Mouse (Mus musculus): ENCODE measurements around the gene St7. TPM values are rescaled to one million over a fixed set of nuclear protein-coding genes. Genes with fewer than 3 reads are reported as not detected.
A peak's percentile ranks its signal among the peaks of the same experiment; 100 is the strongest.

Gene St7
- polyA plus RNA-seq, 1 experiment = 8.6 TPM

DNA sequence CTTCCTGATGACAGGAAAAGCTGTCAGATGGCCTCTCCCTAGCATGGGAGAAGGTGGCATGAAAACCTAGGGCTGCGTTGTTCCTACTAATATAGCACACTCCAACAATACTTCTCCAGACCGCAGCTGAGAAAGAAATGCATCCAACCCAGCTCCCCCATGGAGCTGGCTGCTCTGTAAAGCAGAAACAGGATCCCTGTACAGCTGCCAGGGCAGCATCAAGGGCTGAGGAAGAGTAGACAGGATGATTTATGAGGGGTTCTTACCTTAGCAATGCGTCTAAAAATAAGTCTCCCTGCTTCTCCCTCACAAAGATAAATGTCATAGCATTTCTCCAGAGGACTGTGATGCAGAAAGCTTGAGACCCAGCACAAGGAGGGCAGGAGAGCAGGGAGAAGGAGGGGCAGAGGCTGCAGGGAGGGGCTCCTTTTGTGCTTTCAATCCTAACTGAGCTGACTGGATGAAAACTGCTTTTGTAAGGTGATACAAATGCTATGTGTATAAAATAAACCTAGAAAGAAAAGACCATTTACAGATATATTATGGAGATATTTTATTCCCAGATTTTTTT lies 124.2 kb downstream of the St7 start:
- WGBS = 63% methylated on average over 3 of the region's 3 CpGs
- no peaks in the 10 kb centered on the region for H3K27me3 ChIP-seq (ENCODE audit: control insufficient read depth, insufficient read depth, low read length)
- H3K27ac ChIP-seq (ENCODE audit: control insufficient read depth, insufficient read depth, low read length) = no peak overlapping the region
- no peaks in the 10 kb centered on the region for H3K4me1 ChIP-seq (replicated peaks; ENCODE audit: control insufficient read depth, insufficient read depth, low read length)
- H3K4me3 ChIP-seq (ENCODE audit: control insufficient read depth, insufficient read depth, low read length) = no peak overlapping the region
- no peaks in the 10 kb centered on the region for H3K36me3 ChIP-seq (ENCODE audit: control insufficient read depth, insufficient read depth, low read length)
- no peak for DNase-seq
- TF ChIP-seq CTCF (IDR thresholded peaks at IDR 0.05; ENCODE audit: borderline replicate concordance, control insufficient read depth, extremely low read depth, insufficient read depth, low read length, poor library complexity) = no peak
- no peak for TF ChIP-seq POLR2A (IDR thresholded peaks at IDR 0.05; ENCODE audit: control insufficient read depth, extremely low read depth, insufficient read depth, low read length, poor library complexity)

DNA sequence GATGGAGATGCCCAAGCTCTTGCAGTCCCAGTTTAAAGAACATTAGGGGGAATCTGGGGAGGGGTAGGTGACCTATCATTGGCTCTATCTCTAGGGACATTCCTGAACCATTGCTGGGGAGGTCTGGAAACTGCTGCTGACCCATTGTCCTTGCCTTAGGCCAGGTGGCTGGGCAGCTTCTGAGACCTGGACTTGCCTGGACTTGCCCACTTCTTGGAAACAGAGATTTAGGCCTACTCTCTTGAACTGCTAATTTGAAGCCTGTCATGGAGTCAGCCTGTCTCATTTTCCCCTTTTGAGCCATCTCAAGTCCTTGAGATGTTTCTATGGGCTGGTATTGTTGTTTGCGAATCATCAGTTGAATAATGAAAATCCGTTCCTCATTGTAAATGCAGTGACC lies 130.9 kb downstream of the St7 start:
- Histone ChIP-seq H3K27me3 (ENCODE audit: control insufficient read depth, insufficient read depth, low read length) (no peaks in the 10 kb centered on the region), H3K27ac (ENCODE audit: control insufficient read depth, insufficient read depth, low read length) (no peak overlapping the region), H3K36me3 (ENCODE audit: control insufficient read depth, insufficient read depth, low read length) (no peaks in the 10 kb centered on the region), H3K4me1 (replicated peaks; ENCODE audit: control insufficient read depth, insufficient read depth, low read length) (peaks cover 3% of the 10 kb centered on the region; the same call in 1 of the 2 replicates), H3K4me3 (ENCODE audit: control insufficient read depth, insufficient read depth, low read length) (no peak overlapping the region)
- DNase-seq = no peak
- TF ChIP-seq POLR2A (IDR thresholded peaks at IDR 0.05; ENCODE audit: control insufficient read depth, extremely low read depth, insufficient read depth, low read length, poor library complexity) (no peak), CTCF (IDR thresholded peaks at IDR 0.05; ENCODE audit: borderline replicate concordance, control insufficient read depth, extremely low read depth, insufficient read depth, low read length, poor library complexity) (no peak)
- WGBS = 96% methylated on average over 2 of the region's 2 CpGs

DNA sequence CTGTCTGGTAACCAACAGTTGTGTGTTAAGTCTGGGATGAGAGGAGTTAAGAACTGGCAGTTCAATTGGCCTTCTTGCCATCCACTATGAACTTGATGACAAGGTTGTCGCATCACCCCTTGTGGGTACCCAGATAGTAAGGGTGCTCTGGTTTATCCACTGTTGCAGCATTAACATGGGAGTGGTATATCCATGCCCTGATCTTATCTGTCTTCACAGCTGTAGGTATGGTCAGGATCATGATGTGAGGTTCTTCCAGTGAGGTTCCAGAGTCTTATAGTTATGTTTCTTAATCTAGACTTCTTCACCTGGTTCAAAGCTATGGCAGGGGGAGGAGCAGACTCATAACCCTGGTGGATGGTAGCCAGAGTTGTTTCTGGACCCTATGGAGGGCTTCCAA lies 132.0 kb downstream of the St7 start:
- TF ChIP-seq CTCF (IDR thresholded peaks at IDR 0.05; ENCODE audit: borderline replicate concordance, control insufficient read depth, extremely low read depth, insufficient read depth, low read length, poor library complexity) (no peak), POLR2A (IDR thresholded peaks at IDR 0.05; ENCODE audit: control insufficient read depth, extremely low read depth, insufficient read depth, low read length, poor library complexity) (no peak)
- no peaks in the 10 kb centered on the region for H3K27me3 ChIP-seq (ENCODE audit: control insufficient read depth, insufficient read depth, low read length)
- no peaks in the 10 kb centered on the region for H3K36me3 ChIP-seq (ENCODE audit: control insufficient read depth, insufficient read depth, low read length)
- H3K4me1 ChIP-seq (replicated peaks; ENCODE audit: control insufficient read depth, insufficient read depth, low read length) = peaks cover 3% of the 10 kb centered on the region; the same call in 1 of the 2 replicates
- H3K4me3 ChIP-seq (ENCODE audit: control insufficient read depth, insufficient read depth, low read length) = no peak overlapping the region
- WGBS = 96% methylated on average over 1 of the region's 1 CpGs
- no peak overlapping the region for H3K27ac ChIP-seq (ENCODE audit: control insufficient read depth, insufficient read depth, low read length)
- DNase-seq = no peak

DNA sequence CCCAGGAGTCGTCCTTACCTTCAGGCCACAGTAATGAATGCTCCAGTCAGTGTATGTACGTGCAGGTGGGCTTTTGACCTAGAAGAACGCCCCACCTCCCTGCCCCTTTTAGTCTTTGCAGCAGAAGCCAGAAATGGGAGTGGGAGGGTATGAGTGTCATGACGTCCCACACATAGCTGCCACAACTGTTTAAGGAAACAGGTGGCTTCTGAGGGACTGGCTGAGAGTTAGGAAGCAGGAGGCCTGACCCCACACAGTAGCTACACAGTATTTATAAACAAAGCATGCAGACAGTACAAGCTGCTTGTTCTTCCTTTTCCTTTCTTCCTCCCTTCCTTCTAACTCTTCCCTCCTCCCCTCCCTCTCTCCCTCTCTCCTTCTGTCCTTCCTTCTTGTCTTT lies 135.6 kb downstream of the St7 start:
- Histone ChIP-seq H3K4me1 (replicated peaks; ENCODE audit: control insufficient read depth, insufficient read depth, low read length) (peaks cover 3% of the 10 kb centered on the region; the same call in 1 of the 2 replicates), H3K27ac (ENCODE audit: control insufficient read depth, insufficient read depth, low read length) (no peak overlapping the region), H3K27me3 (ENCODE audit: control insufficient read depth, insufficient read depth, low read length) (no peaks in the 10 kb centered on the region), H3K36me3 (ENCODE audit: control insufficient read depth, insufficient read depth, low read length) (no peaks in the 10 kb centered on the region), H3K4me3 (ENCODE audit: control insufficient read depth, insufficient read depth, low read length) (no peak overlapping the region)
- 24% methylated on average over 4 of the region's 4 CpGs for WGBS
- peak; percentile 2 for DNase-seq
- TF ChIP-seq CTCF (IDR thresholded peaks at IDR 0.05; ENCODE audit: borderline replicate concordance, control insufficient read depth, extremely low read depth, insufficient read depth, low read length, poor library complexity) = no peak
- no peak for TF ChIP-seq POLR2A (IDR thresholded peaks at IDR 0.05; ENCODE audit: control insufficient read depth, extremely low read depth, insufficient read depth, low read length, poor library complexity)

DNA sequence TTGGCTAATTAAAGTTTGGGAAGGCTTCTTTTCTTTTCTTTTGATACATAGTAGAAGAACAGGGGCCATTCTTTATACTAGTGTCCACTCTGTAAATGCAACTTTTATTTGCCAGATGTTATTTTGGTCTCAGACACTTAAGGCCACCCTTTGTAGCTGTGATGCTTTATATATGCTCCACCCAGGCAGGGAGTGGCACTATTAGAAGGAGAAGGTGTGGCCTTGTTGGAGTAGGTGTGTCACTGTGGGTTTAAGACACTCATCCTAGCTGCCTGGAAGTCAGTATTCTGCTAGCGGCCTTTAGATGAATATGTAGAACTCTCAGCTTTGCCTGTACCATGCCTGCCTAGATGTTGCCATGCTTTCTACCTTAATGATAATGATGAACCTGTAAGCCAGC lies 137.2 kb downstream of the St7 start:
- Histone ChIP-seq H3K36me3 (ENCODE audit: control insufficient read depth, insufficient read depth, low read length) (no peaks in the 10 kb centered on the region), H3K4me3 (ENCODE audit: control insufficient read depth, insufficient read depth, low read length) (no peak overlapping the region), H3K4me1 (replicated peaks; ENCODE audit: control insufficient read depth, insufficient read depth, low read length) (peaks cover 3% of the 10 kb centered on the region; the same call in 1 of the 2 replicates), H3K27ac (ENCODE audit: control insufficient read depth, insufficient read depth, low read length) (no peak overlapping the region), H3K27me3 (ENCODE audit: control insufficient read depth, insufficient read depth, low read length) (no peaks in the 10 kb centered on the region)
- WGBS = 100% methylated on average over 1 of the region's 1 CpGs
- TF ChIP-seq CTCF (IDR thresholded peaks at IDR 0.05; ENCODE audit: borderline replicate concordance, control insufficient read depth, extremely low read depth, insufficient read depth, low read length, poor library complexity) = no peak
- TF ChIP-seq POLR2A (IDR thresholded peaks at IDR 0.05; ENCODE audit: control insufficient read depth, extremely low read depth, insufficient read depth, low read length, poor library complexity) = no peak
- no peak for DNase-seq

DNA sequence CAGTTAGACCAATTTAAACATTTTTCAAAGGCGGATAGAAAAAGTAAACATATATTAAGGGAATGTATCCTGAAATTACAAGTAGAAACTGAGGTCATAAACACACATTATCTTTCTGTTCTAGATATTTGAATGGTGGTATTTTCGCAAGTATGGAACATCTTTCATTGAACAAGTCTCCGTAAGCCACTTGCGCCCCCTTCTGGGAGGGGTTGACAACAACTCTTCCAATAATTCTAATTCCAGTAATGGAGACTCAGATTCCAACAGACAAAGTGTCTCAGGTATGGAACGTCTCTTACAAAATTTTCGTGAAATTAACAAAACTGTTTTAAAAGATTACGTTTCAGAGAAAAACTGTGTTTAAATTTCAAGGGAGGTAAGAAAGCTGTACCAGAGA lies 141.8 kb downstream of the St7 start:
- Histone ChIP-seq H3K27me3 (ENCODE audit: control insufficient read depth, insufficient read depth, low read length) (no peaks in the 10 kb centered on the region), H3K36me3 (ENCODE audit: control insufficient read depth, insufficient read depth, low read length) (no peaks in the 10 kb centered on the region), H3K4me1 (replicated peaks; ENCODE audit: control insufficient read depth, insufficient read depth, low read length) (no peaks in the 10 kb centered on the region), H3K27ac (ENCODE audit: control insufficient read depth, insufficient read depth, low read length) (no peak overlapping the region), H3K4me3 (ENCODE audit: control insufficient read depth, insufficient read depth, low read length) (no peak overlapping the region)
- TF ChIP-seq POLR2A (IDR thresholded peaks at IDR 0.05; ENCODE audit: control insufficient read depth, extremely low read depth, insufficient read depth, low read length, poor library complexity) (no peak), CTCF (IDR thresholded peaks at IDR 0.05; ENCODE audit: borderline replicate concordance, control insufficient read depth, extremely low read depth, insufficient read depth, low read length, poor library complexity) (no peak)
- DNase-seq = peak; percentile 63
- 54% methylated on average over 7 of the region's 7 CpGs for WGBS

DNA sequence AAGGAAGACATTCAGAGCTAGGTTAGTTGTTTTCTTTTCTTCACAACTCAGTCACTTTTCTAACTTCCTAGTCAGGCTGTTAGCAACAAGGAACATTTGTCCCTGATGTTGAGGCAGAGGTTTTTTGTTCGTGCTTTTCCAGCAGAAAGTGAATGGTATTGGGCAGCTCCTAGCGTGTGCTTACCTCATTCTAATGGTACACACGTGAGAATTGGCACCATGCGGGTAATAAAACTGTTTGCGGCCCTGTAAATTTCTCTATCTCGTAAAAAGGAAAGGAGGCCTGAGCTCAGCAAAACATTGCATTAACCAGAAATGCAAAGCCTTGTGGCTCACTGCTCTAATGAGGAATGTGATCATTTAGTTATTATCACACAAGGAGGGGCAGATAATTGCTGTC lies 143.0 kb downstream of the St7 start:
- no peak for DNase-seq
- TF ChIP-seq CTCF (IDR thresholded peaks at IDR 0.05; ENCODE audit: borderline replicate concordance, control insufficient read depth, extremely low read depth, insufficient read depth, low read length, poor library complexity) (no peak), POLR2A (IDR thresholded peaks at IDR 0.05; ENCODE audit: control insufficient read depth, extremely low read depth, insufficient read depth, low read length, poor library complexity) (no peak)
- H3K27me3 ChIP-seq (ENCODE audit: control insufficient read depth, insufficient read depth, low read length) = no peaks in the 10 kb centered on the region
- no peaks in the 10 kb centered on the region for H3K36me3 ChIP-seq (ENCODE audit: control insufficient read depth, insufficient read depth, low read length)
- no peaks in the 10 kb centered on the region for H3K4me1 ChIP-seq (replicated peaks; ENCODE audit: control insufficient read depth, insufficient read depth, low read length)
- H3K4me3 ChIP-seq (ENCODE audit: control insufficient read depth, insufficient read depth, low read length) = no peak overlapping the region
- H3K27ac ChIP-seq (ENCODE audit: control insufficient read depth, insufficient read depth, low read length) = no peak overlapping the region
- 97% methylated on average over 6 of the region's 6 CpGs for WGBS
